Mouse (Mus musculus) left cerebral cortex, adult 9 months (tissue): ENCODE results near the gene Irf8.
A peak's percentile ranks its signal among the peaks of the same experiment; 100 is the strongest.

Experiments used
- DNase-seq, 2 experiments: peaks; one replicate each; pipeline ENCODE4 v3.0.0; 2022; ENCODE audit warnings: low spot score in 2 of 2

Irf8 gene

GRCm38 (mm10) chr8:120747286-120747685 lies 11.1 kb downstream of the Irf8 start:
- DNase-seq = no peak

DNA sequence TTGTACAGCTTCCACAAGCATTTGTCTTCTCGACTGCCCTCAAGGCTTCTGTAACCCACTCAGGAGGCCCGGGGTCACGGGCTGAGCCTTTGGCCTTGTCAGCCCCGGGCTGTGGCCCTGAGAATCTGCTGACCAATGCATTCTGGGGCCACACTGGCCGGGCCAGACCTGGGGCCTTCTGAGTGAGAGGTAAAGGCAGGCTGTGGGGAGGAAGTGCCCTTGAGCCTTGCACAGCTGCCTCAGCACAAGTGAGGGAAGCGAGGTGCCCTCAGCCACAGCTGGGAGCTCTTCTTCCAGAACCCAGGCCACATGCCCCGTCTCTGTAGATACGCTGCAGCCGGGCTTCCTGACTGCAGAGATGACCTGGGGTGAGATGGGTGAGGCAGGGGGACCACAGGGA lies 14.5 kb downstream of the Irf8 start:
- no peak for DNase-seq

DNA sequence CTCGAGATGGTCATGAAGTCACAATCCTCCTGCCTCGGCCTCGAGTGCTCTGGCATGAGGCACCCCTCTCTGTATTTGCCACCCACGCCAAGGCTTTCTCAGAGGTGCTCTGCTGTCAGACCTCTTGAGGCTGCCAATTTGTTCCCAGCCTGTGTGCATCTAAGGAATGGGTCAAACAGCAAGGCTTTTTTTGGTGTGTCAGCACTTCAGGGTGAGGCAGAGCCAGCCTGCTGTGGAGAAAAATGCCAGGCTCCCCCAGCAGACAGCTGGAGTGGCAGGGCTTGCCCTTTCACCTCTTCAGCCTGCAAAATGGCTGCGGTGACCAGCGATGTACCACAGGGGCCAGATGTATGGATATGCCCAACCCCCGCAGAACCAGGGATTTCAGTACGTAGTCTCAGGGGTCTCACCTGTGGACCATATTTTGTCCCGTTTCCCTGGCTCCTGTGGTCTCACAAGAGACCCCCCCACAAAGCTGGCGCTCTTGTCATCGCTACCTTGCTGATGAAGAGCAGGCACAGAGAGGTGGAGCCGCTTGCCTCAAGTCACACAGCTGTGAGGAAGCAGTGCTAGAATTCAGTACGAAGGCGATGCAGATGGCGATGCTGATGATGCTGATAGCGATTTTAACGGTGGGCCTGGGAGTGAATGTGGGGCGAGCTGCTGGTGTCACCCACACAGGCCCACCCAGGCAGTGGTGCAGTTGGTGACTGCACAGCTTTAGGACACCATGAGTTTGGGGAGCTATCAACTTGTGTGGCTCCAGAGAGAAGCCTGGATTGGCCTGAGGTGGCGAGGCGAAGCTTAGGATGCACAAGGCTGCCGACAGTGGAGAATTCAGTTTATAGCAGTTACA lies 15.3 kb downstream of the Irf8 start:
- DNase-seq = no peak

- DNase-seq = no peak
Observed at GRCm38 (mm10) chr8:120752082-120752452, 15.9 kb downstream of the Irf8 start.

GRCm38 (mm10) chr8:120753476-120753875 lies 17.3 kb downstream of the Irf8 start:
- DNase-seq = no peak

DNA sequence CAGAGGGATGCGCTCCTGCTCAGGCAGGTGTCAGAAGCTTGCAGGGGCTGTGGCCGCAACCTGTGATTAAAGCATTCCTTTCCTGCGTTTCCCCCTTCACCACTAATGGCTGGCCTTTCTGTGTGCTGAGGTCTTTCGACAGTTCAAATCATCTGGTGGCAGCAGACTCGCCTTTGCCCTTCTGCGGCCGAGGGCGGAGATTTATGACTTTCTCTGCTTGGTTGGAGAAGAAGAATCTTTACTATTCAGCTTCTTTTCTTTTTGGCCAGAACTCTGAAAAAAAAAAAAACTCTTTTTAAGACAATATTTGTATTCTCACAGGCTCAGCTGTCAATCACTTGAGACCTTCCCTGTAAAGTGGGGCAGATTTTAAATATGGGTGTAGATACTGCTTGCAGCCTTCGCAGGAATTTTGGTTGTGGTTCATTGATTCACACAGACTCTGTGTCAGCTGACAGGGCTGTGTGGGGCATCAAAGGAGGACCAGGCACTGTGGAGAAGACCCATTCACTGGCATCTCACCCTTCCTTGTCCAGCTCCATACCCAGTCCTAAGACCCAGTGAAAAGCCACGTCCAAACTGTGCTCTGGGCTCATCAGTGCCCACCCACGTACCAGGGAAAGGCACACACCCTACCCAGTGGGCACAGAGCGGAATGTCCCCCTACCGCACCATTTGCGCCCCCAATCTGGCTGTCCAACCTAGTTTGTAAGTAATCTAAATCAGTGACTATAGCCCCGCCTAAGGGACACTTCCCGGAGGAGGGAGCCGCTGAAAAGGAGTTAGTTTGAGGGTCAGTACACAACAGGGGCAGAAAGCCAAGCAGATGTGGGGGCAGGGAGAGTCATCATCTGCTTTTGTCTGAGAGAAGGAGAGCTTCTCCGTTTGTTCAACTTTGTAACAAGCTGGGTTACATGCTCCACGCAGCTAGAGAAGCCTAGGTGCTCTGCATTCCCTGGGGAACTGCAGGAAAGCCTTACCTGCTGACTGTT lies 19.4 kb downstream of the Irf8 start:
- no peak for DNase-seq

- DNase-seq = no peak
Observed at GRCm38 (mm10) chr8:120758005-120758404, 21.8 kb downstream of the Irf8 start.

GRCm38 (mm10) chr8:120759847-120760246 lies 23.7 kb downstream of the Irf8 start:
- no peak for DNase-seq

DNA sequence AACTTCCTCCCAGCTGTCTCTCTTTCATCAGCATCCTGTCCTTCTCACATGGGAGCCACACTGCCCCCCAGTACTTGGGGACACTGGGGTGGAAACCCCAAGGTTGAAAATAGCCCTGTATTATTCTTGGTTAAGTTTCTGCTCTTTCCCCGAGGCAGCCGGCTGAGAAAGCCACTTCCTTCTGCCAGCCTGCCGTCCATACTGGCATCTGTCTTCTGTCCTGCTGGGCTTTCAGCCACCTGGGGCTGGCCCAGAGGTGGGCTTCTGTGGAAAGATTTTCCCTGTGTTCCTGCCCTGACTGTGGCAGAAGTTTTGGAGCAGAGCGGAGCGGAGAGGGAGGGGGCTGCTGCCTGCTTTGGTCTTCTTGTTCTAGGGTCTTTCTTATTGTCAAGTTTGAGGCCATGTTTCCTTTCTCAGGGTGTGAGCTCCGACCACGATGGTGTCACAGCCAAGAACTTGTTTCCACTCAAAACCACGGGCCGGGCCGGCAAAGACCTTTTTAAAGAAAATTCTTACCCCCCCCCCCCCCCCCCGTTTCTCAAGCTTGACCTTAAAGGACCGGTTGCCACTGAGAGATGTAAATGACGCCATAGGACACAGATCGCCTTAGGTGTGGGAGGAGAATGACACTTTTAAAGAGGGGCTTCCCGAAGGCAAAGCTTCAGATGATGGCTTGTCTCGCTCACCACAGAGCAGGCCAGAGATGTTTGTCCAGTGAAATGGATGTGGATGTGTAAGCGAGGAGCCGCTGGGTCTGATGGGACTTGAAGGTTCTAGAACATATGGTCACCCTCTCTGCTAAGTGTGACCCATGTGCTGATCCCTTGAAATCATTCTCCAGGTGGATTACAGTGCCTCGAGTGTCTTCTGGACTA lies 24.4 kb downstream of the Irf8 start:
- DNase-seq = no peak

DNA sequence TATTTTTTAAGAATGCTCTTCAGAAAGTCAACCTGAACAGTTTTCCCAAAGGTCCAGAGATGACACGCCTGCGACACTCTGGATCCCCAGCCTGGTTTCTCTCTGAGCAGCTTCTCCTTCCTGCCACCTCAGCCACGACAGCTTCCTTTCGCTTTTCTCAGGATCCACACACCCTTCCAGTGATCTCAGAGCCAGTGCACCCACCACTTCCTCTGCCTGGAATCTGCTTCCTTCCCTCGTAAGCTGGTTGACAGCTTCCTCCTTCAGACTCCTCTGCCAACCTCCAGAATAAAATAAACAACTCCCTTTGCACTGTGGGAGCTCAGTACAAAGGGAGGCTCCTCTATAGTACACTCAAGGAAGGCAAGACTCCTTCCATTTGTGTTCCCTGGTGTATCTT lies 27.1 kb downstream of the Irf8 start:
- no peak for DNase-seq

- DNase-seq = no peak
Observed at GRCm38 (mm10) chr8:120764638-120765037, 28.5 kb downstream of the Irf8 start.

- DNase-seq = no peak
Observed at GRCm38 (mm10) chr8:120766622-120767021, 30.5 kb downstream of the Irf8 start.

GRCm38 (mm10) chr8:120768454-120769218 lies 32.5 kb downstream of the Irf8 start:
- DNase-seq = no peak

DNA sequence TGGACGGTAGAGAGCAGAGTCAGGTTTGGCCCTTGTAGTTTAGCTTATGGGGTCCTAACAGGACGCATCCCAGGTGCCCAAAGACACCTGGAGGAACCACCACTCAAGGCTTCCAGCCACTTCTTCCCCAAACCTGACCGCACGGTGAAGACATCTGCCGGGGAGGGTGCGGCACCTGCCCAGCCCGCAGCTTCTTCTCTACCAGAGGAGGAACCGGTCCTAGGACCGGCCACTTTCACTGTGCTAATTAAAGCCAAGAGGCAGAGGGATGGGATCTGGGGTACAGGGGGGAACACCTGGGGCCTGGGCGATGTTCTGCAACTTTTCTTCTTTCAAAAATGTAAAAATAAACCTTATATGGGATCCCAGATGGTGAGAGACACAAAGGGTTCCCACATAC lies 41.0 kb downstream of the Irf8 start:
- no peak for DNase-seq

DNA sequence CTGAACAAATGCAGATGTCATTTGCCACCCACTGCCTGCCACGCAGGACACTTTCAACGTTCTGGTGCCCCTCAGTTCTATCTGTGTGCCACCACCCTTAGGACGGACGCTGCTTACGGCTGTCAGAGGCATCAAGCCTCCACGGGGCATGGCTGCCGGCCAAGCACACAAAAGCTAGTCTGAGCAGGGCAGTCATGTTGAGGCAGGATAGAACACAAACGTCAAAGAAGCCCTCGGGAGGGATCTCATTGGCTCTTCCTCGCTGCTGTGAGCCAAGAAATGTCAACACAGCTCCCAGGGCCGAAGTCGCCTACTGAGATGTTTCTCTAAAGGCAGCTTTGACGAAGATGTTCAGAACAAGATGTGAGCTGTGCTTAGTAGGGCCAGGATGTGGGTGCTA lies 41.6 kb downstream of the Irf8 start:
- DNase-seq = no peak

GRCm38 (mm10) chr8:120779106-120779505 lies 42.9 kb downstream of the Irf8 start:
- DNase-seq = no peak

DNA sequence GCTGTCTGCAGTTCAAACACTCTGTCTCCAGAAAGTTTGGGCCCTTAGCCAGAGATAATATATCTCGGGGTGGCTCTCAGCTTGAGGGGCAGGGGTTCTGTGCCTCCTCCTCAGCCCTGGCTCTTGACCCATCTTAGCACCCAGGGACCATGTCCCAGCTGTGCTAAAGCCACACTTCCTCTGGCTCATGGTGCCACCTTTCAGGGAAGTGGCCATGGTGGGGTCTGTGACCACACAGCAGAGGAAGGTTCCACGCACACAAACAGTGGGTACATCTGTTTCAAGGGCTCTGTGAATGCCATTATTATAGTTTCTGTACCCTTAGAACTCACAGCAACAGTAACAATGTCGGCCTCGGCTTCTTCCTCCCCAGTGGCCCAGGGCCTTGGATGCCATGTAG lies 47.6 kb downstream of the Irf8 start:
- no peak for DNase-seq

GRCm38 (mm10) chr8:120786753-120787152 lies 50.6 kb downstream of the Irf8 start:
- DNase-seq = no peak

GRCm38 (mm10) chr8:120787631-120788030 lies 51.5 kb downstream of the Irf8 start:
- DNase-seq = no peak

DNA sequence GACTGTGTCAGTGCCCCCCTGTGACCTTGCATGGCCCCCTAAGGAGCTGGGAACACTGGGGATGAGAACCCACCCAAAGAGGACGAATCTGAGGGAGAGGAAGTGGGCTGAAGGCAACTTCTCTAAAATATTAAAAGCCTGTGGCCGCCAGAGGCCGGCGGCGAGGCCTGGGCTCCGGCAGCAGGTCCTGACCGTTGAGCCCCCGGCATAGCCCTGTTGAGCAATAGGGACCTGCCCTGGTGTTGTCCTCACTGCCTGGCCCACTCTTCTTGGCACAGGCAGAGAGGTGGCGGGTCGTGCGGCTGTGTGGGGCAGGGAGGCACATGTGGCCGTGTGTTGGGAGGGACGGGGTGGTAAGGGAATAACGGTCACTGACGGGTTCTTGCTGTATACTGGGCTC lies 56.6 kb downstream of the Irf8 start:
- peak in 1 of 2 experiments; percentile 23 for DNase-seq
